Comparison of ENCODE assay signal across 17 mouse cellular contexts in the genomic region with DNA sequence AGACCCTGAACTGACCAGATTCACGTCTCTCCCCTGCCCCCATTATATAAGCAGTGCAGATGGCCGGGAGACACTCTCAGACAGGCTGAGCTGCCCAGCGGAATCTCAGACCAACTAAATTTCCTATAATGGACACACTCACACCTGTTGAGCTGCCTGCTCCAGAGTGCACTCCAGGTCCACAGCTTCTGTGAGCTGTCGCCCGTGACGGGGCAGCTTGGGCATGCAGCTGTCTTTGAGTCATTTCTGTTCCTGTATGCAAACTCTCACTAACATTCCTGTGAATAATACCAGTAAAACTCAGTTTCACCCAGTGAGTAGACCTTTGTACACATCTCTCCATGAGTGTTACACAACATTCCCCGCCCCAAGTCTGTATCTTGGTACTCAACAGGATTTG.
DNase-seq lines count a peak whose midpoint lies in the region; TF ChIP-seq lines count a peak whose summit lies in the region.
"Had no signal": no experiment of that assay in that cellular context is flagged by ENCODE, and none has a peak within 500 bp of the region (broad histone marks: within the 10 kb centered on the region; RNA-seq: fewer than 3 reads in every experiment).

No protein-coding gene starts in this region.

- no peak overlapping the region for H3K27ac ChIP-seq in CH12.LX (ENCODE audit: insufficient read depth, low read depth)
- H3K27ac ChIP-seq in gastrocnemius, adult 2 months: no peak overlapping the region
- H3K27ac ChIP-seq: hindbrain, embryonic 15.5 days; left cerebral cortex, adult 2 months; liver, embryonic 15.5 days had no signal

- peaks cover 7 to 20% of the 10 kb centered on the region in 2 experiments for H3K4me1 ChIP-seq in CH12.LX (ENCODE audit: control insufficient read depth in 1 of 2, insufficient read depth in 2 of 2)
- H3K4me1 ChIP-seq: hindbrain, embryonic 15.5 days; liver, embryonic 15.5 days had no signal

- no peaks in the 10 kb centered on the region for H3K36me3 ChIP-seq in CH12.LX (replicated peaks in 1 of 2; ENCODE audit: control insufficient read depth in 1 of 2, insufficient read depth in 1 of 2, low read length in 1 of 2)
- H3K36me3 ChIP-seq: hindbrain, embryonic 15.5 days; liver, embryonic 15.5 days had no signal

- peak; percentile 41 for DNase-seq in A20 (ENCODE audit: low read depth, low spot score)
- peak; percentile 68 for DNase-seq in CH12.LX (ENCODE audit: extremely low read depth)
- peak; percentile 34 to 53 for DNase-seq in kidney, adult 8-10 months
- peak; percentile 45 for DNase-seq in kidney, postnatal 14 days
- DNase-seq in gastrocnemius, adult 2 months: no peak
- DNase-seq in lung, postnatal 36 days: no peak
- no peak for DNase-seq in cerebellum, adult 11 months
- DNase-seq: adrenal gland, postnatal 36 days; cerebellum, adult 18-20 months; cerebellum, postnatal 25 days; gastrocnemius, postnatal 10 days; heart, adult 18-20 months; heart, postnatal 4 days; layer of hippocampus, adult 9-11 months had no signal

- intact Hi-C loops in gastrocnemius, adult 2 months (cut with DNase I): no loop called here

- no peak overlapping the region for H3K4me3 ChIP-seq in CH12.LX (replicated peaks in 1 of 3; ENCODE audit: low read depth in 2 of 3, low read length in 2 of 3, poor library complexity in 1 of 3)
- no peak overlapping the region for H3K4me3 ChIP-seq in gastrocnemius, adult 2 months
- H3K4me3 ChIP-seq: hindbrain, embryonic 15.5 days; left cerebral cortex, adult 2 months; liver, embryonic 15.5 days had no signal

- peak; percentile 90 for TF ChIP-seq EP300 in CH12.LX (IDR thresholded peaks at IDR 0.05; ENCODE audit: low read length)

- no peaks in the 10 kb centered on the region for H3K79me2 ChIP-seq in CH12.LX (replicated peaks; ENCODE audit: control insufficient read depth, extremely low read depth, insufficient read depth, poor library complexity, severe bottlenecking)

- dilution Hi-C loops in CH12.LX (cut with MboI; ENCODE audit: extremely low pct_ligation_motif_present, extremely low pct_unique_long_range_greater_than_20kb, low sequenced_read_pairs): no loop called here

- H3K9ac ChIP-seq in CH12.LX (ENCODE audit: insufficient read depth, low read depth): no peak overlapping the region
- H3K9ac ChIP-seq: hindbrain, embryonic 15.5 days; liver, embryonic 15.5 days had no signal

- peaks cover 4% of the 10 kb centered on the region for H3K9me3 ChIP-seq in CH12.LX (replicated peaks; ENCODE audit: low read length)
- H3K9me3 ChIP-seq: hindbrain, embryonic 15.5 days; liver, embryonic 15.5 days had no signal

- no peak; the same call in 1 of the 2 replicates for TF ChIP-seq RAD21 in CH12.LX (IDR thresholded peaks at IDR 0.05; ENCODE audit: low read depth, low read length)

- H3K27me3 ChIP-seq in CH12.LX (replicated peaks): peaks cover 4% of the 10 kb centered on the region
- H3K27me3 ChIP-seq: hindbrain, embryonic 15.5 days; liver, embryonic 15.5 days had no signal

- TF ChIP-seq CTCF in CH12.LX (conservative IDR thresholded peaks at IDR 0.05 in 1 of 2, IDR thresholded peaks at IDR 0.05 in 1 of 2; ENCODE audit: low read depth in 2 of 2, low read length in 2 of 2): no peak
- no peak for TF ChIP-seq CTCF in gastrocnemius, adult 2 months (IDR thresholded peaks at IDR 0.05)

- H3K4me2 ChIP-seq in CH12.LX (ENCODE audit: insufficient read depth, low read depth, poor library complexity, severe bottlenecking): peak overlapping the region; percentile 55; the same call in 1 of the 2 replicates
- H3K4me2 ChIP-seq: hindbrain, embryonic 15.5 days; liver, embryonic 15.5 days had no signal

- in situ Hi-C loops in CH12.LX (cut with MboI; ENCODE audit: low pct_ligation_motif_present, low pct_unique_long_range_greater_than_20kb, low sequenced_read_pairs): no loop called here

- no peak for TF ChIP-seq POLR2A in CH12.LX (IDR thresholded peaks at IDR 0.05; ENCODE audit: low read depth, low read length)

TF ChIP-seq in CH12.LX, 34 proteins besides CTCF, POLR2A, EP300 and RAD21:
- TF ChIP-seq MAX (IDR thresholded peaks at IDR 0.05; ENCODE audit: low read length) (no peak), CHD2 (IDR thresholded peaks at IDR 0.05; ENCODE audit: low read length) (no peak), MAZ (IDR thresholded peaks at IDR 0.05; ENCODE audit: low read depth, low read length) (no peak), ZNF384 (IDR thresholded peaks at IDR 0.05; ENCODE audit: low read depth, low read length) (no peak), SIN3A (IDR thresholded peaks at IDR 0.05; ENCODE audit: low read length) (no peak), KAT2A (IDR thresholded peaks at IDR 0.05; ENCODE audit: insufficient replicate concordance, low read length) (no peak), USF2 (conservative IDR thresholded peaks at IDR 0.05; ENCODE audit: low read depth, low read length) (no peak), ELF1 (IDR thresholded peaks at IDR 0.05; ENCODE audit: low read depth, low read length) (no peak), MEF2A (IDR thresholded peaks at IDR 0.05; ENCODE audit: borderline replicate concordance, low read depth, low read length) (0 out of 2 replicates have a peak, but pooled peaks have one; percentile 42), JUND (conservative IDR thresholded peaks at IDR 0.05; ENCODE audit: low read depth, low read length) (peak; percentile 86), E2F4 (IDR thresholded peaks at IDR 0.05; ENCODE audit: insufficient replicate concordance, low read depth, low read length) (no peak), USF1 (IDR thresholded peaks at IDR 0.05; ENCODE audit: low read depth, low read length) (no peak), PAX5 (IDR thresholded peaks at IDR 0.05; ENCODE audit: low read length) (no peak), SMC3 (IDR thresholded peaks at IDR 0.05; ENCODE audit: low read depth, low read length) (no peak), ZMIZ1 (IDR thresholded peaks at IDR 0.05; ENCODE audit: low read depth, low read length) (no peak), HCFC1 (IDR thresholded peaks at IDR 0.05; ENCODE audit: low read depth, low read length) (no peak), MYC (IDR thresholded peaks at IDR 0.05; ENCODE audit: low read depth, low read length) (no peak), BHLHE40 (IDR thresholded peaks at IDR 0.05; ENCODE audit: low read depth, low read length) (peak; percentile 79), CHD1 (IDR thresholded peaks at IDR 0.05; ENCODE audit: low read depth, low read length) (no peak), ETS1 (conservative IDR thresholded peaks at IDR 0.05; ENCODE audit: low read depth, low read length) (peak; percentile 57), UBTF (IDR thresholded peaks at IDR 0.05; ENCODE audit: low read depth, low read length) (no peak), NRF1 (IDR thresholded peaks at IDR 0.05; ENCODE audit: low read depth, low read length) (no peak), POLR2AphosphoS2 (IDR thresholded peaks at IDR 0.05; ENCODE audit: low read depth, low read length) (no peak), GABPA (IDR thresholded peaks at IDR 0.05; ENCODE audit: insufficient replicate concordance, low read depth, low read length) (no peak), TBP (conservative IDR thresholded peaks at IDR 0.05; ENCODE audit: low read depth, low read length) (no peak), IRF4 (IDR thresholded peaks at IDR 0.05; ENCODE audit: low read depth, low read length) (peak; percentile 85), JUN (IDR thresholded peaks at IDR 0.05; ENCODE audit: insufficient read depth, low read depth, low read length) (peak; percentile 68), ZC3H11A (IDR thresholded peaks at IDR 0.05; ENCODE audit: low read depth, low read length) (no peak), MAFK (IDR thresholded peaks at IDR 0.05; ENCODE audit: insufficient replicate concordance, low read length) (peak; percentile 63; the same call in 1 of the 2 replicates), RCOR1 (conservative IDR thresholded peaks at IDR 0.05; ENCODE audit: low read depth, low read length) (0 out of 2 replicates have a peak, but pooled peaks have one; percentile 68), TCF12 (IDR thresholded peaks at IDR 0.05; ENCODE audit: low read depth, low read length) (peak; percentile 91), MXI1 (IDR thresholded peaks at IDR 0.05; ENCODE audit: low read depth, low read length) (no peak), ZKSCAN1 (IDR thresholded peaks at IDR 0.05; ENCODE audit: borderline replicate concordance, low read depth, low read length) (no peak), NELFE (IDR thresholded peaks at IDR 0.05; ENCODE audit: low read depth, low read length) (no peak)

Comparison
In these comparisons a context has a peak if more than half of its experiments do, and no peak if none do; other contexts are left out.
1. DNase-seq: peak in A20 (single experiment), CH12.LX (single experiment), kidney, adult 8-10 months (2 of 2) and kidney, postnatal 14 days (single experiment); none in gastrocnemius, adult 2 months (single experiment), lung, postnatal 36 days (single experiment) and cerebellum, adult 11 months (single experiment).